Mouse (Mus musculus) CH12.LX (cell line): Measurements from ENCODE around the gene Spag6. TPM values are rescaled to one million over a fixed set of nuclear protein-coding genes. Genes with fewer than 3 reads are reported as not detected.
A peak's percentile ranks its signal among the peaks of the same experiment; 100 is the strongest.

Source experiments
- DNase-seq: peaks from one replicate; pipeline ENCODE4 v3.0.0-alpha.2; 2013; ENCODE audit errors: extremely low read depth
- H3K27ac ChIP-seq: 2 replicates; pipeline ENCODE4 v1.5.1; 2012; ENCODE audit warnings: low read depth, mild to moderate bottlenecking, control low read depth, moderate library complexity; ENCODE audit not compliant: insufficient read depth
- H3K27me3 ChIP-seq: replicated peaks from 2 replicates; pipeline ENCODE3; 2012; ENCODE audit warnings: inconsistent platforms
- H3K36me3 ChIP-seq, 2 experiments: replicated peaks in 1 of 2; 2 replicates each; pipeline versions ENCODE3 to v1.6.1; 2012; ENCODE audit warnings: inconsistent platforms in 1 of 2, low read length in 1 of 2, mild to moderate bottlenecking in 1 of 2, mixed read lengths in 1 of 2, moderate library complexity in 1 of 2; ENCODE audit not compliant: control insufficient read depth in 1 of 2, insufficient read depth in 1 of 2
- H3K4me1 ChIP-seq, 2 experiments: 2 replicates each; pipeline ENCODE4 v1.6.1; 2012; ENCODE audit warnings: inconsistent platforms in 1 of 2, moderate library complexity in 1 of 2; ENCODE audit not compliant: insufficient read depth in 2 of 2, control insufficient read depth in 1 of 2
- H3K4me2 ChIP-seq: 2 replicates; pipeline ENCODE4 v1.6.1; 2012; ENCODE audit warnings: low read depth, mild to moderate bottlenecking, control low read depth; ENCODE audit not compliant: poor library complexity, insufficient read depth, severe bottlenecking
- H3K4me3 ChIP-seq, 3 experiments: fragments of 150-350 bp in 1 of 3; sonication (generic) in 1 of 3; replicated peaks in 1 of 3; 2 replicates each; pipeline versions ENCODE3 to v1.5.1; 2011 to 2012; ENCODE audit warnings: low read depth in 2 of 3, low read length in 2 of 3, mild to moderate bottlenecking in 2 of 3, moderate library complexity in 2 of 3, control low read depth in 1 of 3, improper control_type of control experiment in 1 of 3, inconsistent platforms in 1 of 3, mixed read lengths in 1 of 3; ENCODE audit not compliant: poor library complexity in 1 of 3
- H3K79me2 ChIP-seq: replicated peaks from 2 replicates; pipeline ENCODE4 v1.6.1; 2012; ENCODE audit warnings: mild to moderate bottlenecking, moderate library complexity; ENCODE audit not compliant: control insufficient read depth, poor library complexity, insufficient read depth, severe bottlenecking; ENCODE audit errors: extremely low read depth
- H3K9ac ChIP-seq: 2 replicates; pipeline ENCODE4 v1.6.1; 2012; ENCODE audit warnings: low read depth, mild to moderate bottlenecking, control low read depth, moderate library complexity; ENCODE audit not compliant: insufficient read depth
- H3K9me3 ChIP-seq: replicated peaks from 2 replicates; pipeline ENCODE3; 2012; ENCODE audit warnings: low read length, inconsistent platforms, mixed read lengths
- CHD1 ChIP-seq: IDR thresholded peaks from 2 replicates; pipeline ENCODE4 v1.6.1; 2012; ENCODE audit warnings: low read depth, low read length, improper control_type of control experiment, inconsistent platforms
- CHD2 ChIP-seq: IDR thresholded peaks from 2 replicates; pipeline ENCODE4 v1.6.1; 2011; ENCODE audit warnings: low read length, improper control_type of control experiment
- CTCF ChIP-seq, 2 experiments: IDR thresholded peaks in 1 of 2; conservative IDR thresholded peaks in 1 of 2; 2 replicates each; pipeline ENCODE4 v1.5.1; 2011 to 2012; ENCODE audit warnings: low read depth in 2 of 2, low read length in 2 of 2, improper control_type of control experiment in 1 of 2, inconsistent platforms in 1 of 2, mild to moderate bottlenecking in 1 of 2, moderate library complexity in 1 of 2
- E2F4 ChIP-seq: IDR thresholded peaks from 2 replicates; pipeline ENCODE4 v1.6.1; 2011; ENCODE audit warnings: low read depth, low read length, improper control_type of control experiment; ENCODE audit not compliant: insufficient replicate concordance
- ELF1 ChIP-seq: IDR thresholded peaks from 2 replicates; pipeline ENCODE4 v1.6.1; 2014; ENCODE audit warnings: low read depth, mild to moderate bottlenecking, inconsistent platforms, low read length, improper control_type of control experiment
- JUN ChIP-seq: IDR thresholded peaks from 2 replicates; pipeline ENCODE4 v1.6.1; 2011; ENCODE audit warnings: low read depth, mild to moderate bottlenecking, low read length, improper control_type of control experiment, moderate library complexity; ENCODE audit not compliant: insufficient read depth
- JUND ChIP-seq: conservative IDR thresholded peaks from 2 replicates; pipeline ENCODE4 v1.6.1; 2011; ENCODE audit warnings: low read depth, low read length, improper control_type of control experiment
- MAFK ChIP-seq: IDR thresholded peaks from 2 replicates; pipeline ENCODE4 v1.6.1; 2011; ENCODE audit warnings: low read length, improper control_type of control experiment; ENCODE audit not compliant: insufficient replicate concordance
- MEF2A ChIP-seq: IDR thresholded peaks from 2 replicates; pipeline ENCODE4 v1.6.1; 2014; ENCODE audit warnings: low read depth, mild to moderate bottlenecking, inconsistent platforms, low read length, improper control_type of control experiment, borderline replicate concordance
- MXI1 ChIP-seq: IDR thresholded peaks from 2 replicates; pipeline ENCODE4 v1.6.1; 2011; ENCODE audit warnings: mild to moderate bottlenecking, low read depth, low read length, improper control_type of control experiment
- NELFE ChIP-seq: IDR thresholded peaks from 2 replicates; pipeline ENCODE4 v1.6.1; 2011; ENCODE audit warnings: low read depth, low read length, improper control_type of control experiment
- POLR2A ChIP-seq: IDR thresholded peaks from 2 replicates; pipeline ENCODE4 v1.6.1; 2011; ENCODE audit warnings: low read depth, mild to moderate bottlenecking, improper control_type of control experiment, low read length
- RAD21 ChIP-seq: IDR thresholded peaks from 2 replicates; pipeline ENCODE4 v1.6.1; 2011; ENCODE audit warnings: low read depth, mild to moderate bottlenecking, low read length, improper control_type of control experiment, moderate library complexity
- TBP ChIP-seq: conservative IDR thresholded peaks from 2 replicates; pipeline ENCODE4 v1.6.1; 2011; ENCODE audit warnings: low read depth, low read length, improper control_type of control experiment
- TCF12 ChIP-seq: IDR thresholded peaks from 2 replicates; pipeline ENCODE4 v1.6.1; 2014; ENCODE audit warnings: low read depth, mild to moderate bottlenecking, inconsistent platforms, low read length, improper control_type of control experiment
- UBTF ChIP-seq: IDR thresholded peaks from 2 replicates; pipeline ENCODE4 v1.6.1; 2012; ENCODE audit warnings: low read depth, mild to moderate bottlenecking, inconsistent platforms, low read length, improper control_type of control experiment, moderate library complexity
- USF1 ChIP-seq: IDR thresholded peaks from 2 replicates; pipeline ENCODE4 v1.6.1; 2014; ENCODE audit warnings: low read depth, mild to moderate bottlenecking, inconsistent platforms, low read length, improper control_type of control experiment
- USF2 ChIP-seq: conservative IDR thresholded peaks from 2 replicates; pipeline ENCODE4 v1.6.1; 2011; ENCODE audit warnings: low read depth, low read length, improper control_type of control experiment
- ZC3H11A ChIP-seq: IDR thresholded peaks from 2 replicates; pipeline ENCODE4 v1.6.1; 2012; ENCODE audit warnings: low read depth, mild to moderate bottlenecking, inconsistent platforms, low read length, improper control_type of control experiment
- ZKSCAN1 ChIP-seq: IDR thresholded peaks from 2 replicates; pipeline ENCODE4 v1.6.1; 2012; ENCODE audit warnings: low read depth, inconsistent platforms, low read length, improper control_type of control experiment, borderline replicate concordance
- ZMIZ1 ChIP-seq: IDR thresholded peaks from 2 replicates; pipeline ENCODE4 v1.6.1; 2012; ENCODE audit warnings: low read depth, mild to moderate bottlenecking, inconsistent platforms, low read length, improper control_type of control experiment
- dilution Hi-C: fragments of 300-500 bp; cut with MboI; formaldehyde crosslinking; loops from 2 replicates; pipeline ENCODE4 v1.14.3; 2020; ENCODE audit warnings: low sequenced_read_pairs; ENCODE audit not compliant: extremely low pct_unique_long_range_greater_than_20kb, extremely low pct_ligation_motif_present
- in situ Hi-C: fragments of 300-500 bp; cut with MboI; formaldehyde crosslinking; loops from 3 replicates; pipeline ENCODE4 v1.14.3; 2019; ENCODE audit warnings: low sequenced_read_pairs, low pct_ligation_motif_present, low pct_unique_long_range_greater_than_20kb, mixed read lengths
- polyA plus RNA-seq: library from polyadenylated mRNA; unstranded; fragments of >175 nt; gene quantifications from 2 replicates; pipeline ENCODE4 v1.2.1, GENCODE M21; 2012; ENCODE audit warnings: low read depth; ENCODE audit not compliant: insufficient read length
- total RNA-seq, 2 experiments: library from RNA; depleted of rRNA; stranded (reverse); fragments of 300-350 nt in 1 of 2; fragments of >200 nt in 1 of 2; gene quantifications; 2 replicates each; pipeline ENCODE4 v1.2.3; 2012 to 2014

The Spag6 gene
- total and polyA plus RNA-seq, 3 experiments: 0.34 TPM; not detected in 2

DNA sequence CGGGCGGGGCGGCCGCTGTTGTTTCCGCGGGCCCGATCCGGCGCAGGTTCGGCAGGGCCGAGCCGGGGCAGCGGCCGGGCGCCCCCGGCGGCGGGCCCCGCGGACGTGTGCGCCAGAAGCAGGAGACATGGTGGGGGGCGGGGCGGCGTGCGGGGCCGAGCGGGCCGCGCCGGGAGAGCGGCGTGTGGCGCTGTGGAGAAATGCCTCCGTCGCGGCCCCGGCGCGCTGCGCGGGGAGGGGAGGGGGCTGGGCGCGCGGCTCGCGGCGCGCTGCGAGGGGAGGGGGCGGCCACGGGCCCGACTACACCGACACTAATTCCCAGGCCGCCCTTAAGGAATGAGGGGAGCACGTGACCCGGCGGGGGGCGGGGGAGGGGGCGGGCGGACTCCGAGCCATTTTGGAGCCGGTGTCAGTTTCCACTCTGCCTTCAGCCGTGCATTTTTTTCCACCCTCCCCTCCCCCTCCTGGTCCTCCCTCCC is 17.3 kb upstream of the Spag6 start (continued):
- no peak for TF ChIP-seq MEF2A
- TF ChIP-seq MXI1: peak; percentile 40; the same call in 1 of the 2 replicates
- TF ChIP-seq ZKSCAN1: no peak
- no peak for TF ChIP-seq JUN
- no peak for TF ChIP-seq JUND
- TF ChIP-seq CHD2: no peak
- no peak for TF ChIP-seq CHD1
- TF ChIP-seq E2F4: no peak
- TF ChIP-seq MAFK: no peak
- TF ChIP-seq USF1: peak; percentile 60
- no peak; the same call in 1 of the 2 replicates for TF ChIP-seq USF2
- TF ChIP-seq CTCF (conservative IDR thresholded peaks at IDR 0.05 in 1 of 2, IDR thresholded peaks at IDR 0.05 in 1 of 2; ENCODE audit: low read depth in 2 of 2, low read length in 2 of 2): 0 out of 4 replicates have a peak, but pooled peaks of 1 of the 2 experiments have one; percentile 22
- TF ChIP-seq RAD21: no peak; the same call in 1 of the 2 replicates
- TF ChIP-seq ELF1: no peak
- no peak for TF ChIP-seq ZMIZ1
- TF ChIP-seq ZC3H11A: no peak
- peak; percentile 84; the same call in 1 of the 2 replicates for TF ChIP-seq UBTF
- TF ChIP-seq, all 38 proteins: peak for 8

- H3K9ac ChIP-seq: peak within 1 kb of the TSS; percentile 99
- peak; percentile 27 for DNase-seq
- peaks cover 15% of the 10 kb centered on the region for H3K27me3 ChIP-seq
- peaks cover 23% of the 10 kb centered on the region for H3K79me2 ChIP-seq
- dilution Hi-C loops: no loop called here
- peak within 1 kb of the TSS; percentile 71 to 81 (median 75) for H3K4me3 ChIP-seq
- H3K4me1 ChIP-seq: peaks cover 0 to 27% of the 10 kb centered on the region in 2 experiments; a peak in 2 of 4 replicates
- 0 out of 2 replicates have a peak, but pooled peaks have one; percentile 1 for TF ChIP-seq TCF12
- TF ChIP-seq POLR2A: peak; percentile 60
- no peak for TF ChIP-seq TBP
- peak; percentile 45; the same call in 1 of the 2 replicates for TF ChIP-seq NELFE
- no peak for TF ChIP-seq JUN
- TF ChIP-seq MXI1: 0 out of 2 replicates have a peak, but pooled peaks have one; percentile 30
- TF ChIP-seq UBTF: peak; percentile 46; the same call in 1 of the 2 replicates
- TF ChIP-seq, all 38 proteins: peak for 5
- no peaks in the 10 kb centered on the region for H3K9me3 ChIP-seq
- peak within 1 kb of the TSS; percentile 85 for H3K4me2 ChIP-seq
- peak within 1 kb of the TSS; percentile 68 for H3K27ac ChIP-seq
- in situ Hi-C loops: loop anchor here (25.0 kb wide), 2 partner anchors 290 to 640 kb away; partner anchors contain the start of genes A930004D18Rik, Dnajc1 and Skida1
- peaks cover 0 to 11% of the 10 kb centered on the region in 2 experiments for H3K36me3 ChIP-seq
These were observed 16.8 kb upstream of the Spag6 start, which contains the start of gene Bmi1 for GRCm38 (mm10) chr2:18676936-18677491. Bmi1 (plus strand) TSS chr2:18677018.
